Comparison of ENCODE assay signal across 8 mouse cellular contexts in genomic region chr11:61300716-61301392, GRCm38 (mm10). TPM values are rescaled to one million over a fixed set of nuclear protein-coding genes. Genes with fewer than 3 reads are reported as not detected.
A peak's percentile ranks its signal among the peaks of the same experiment; 100 is the strongest.
DNase-seq lines count a peak whose midpoint lies in the region; ATAC-seq lines count a peak whose summit lies in the region.

No protein-coding gene starts in this region.

- H3K36me3 ChIP-seq in midbrain, embryonic 11.5 days (ENCODE audit: control insufficient read depth, insufficient read depth, low read length): no peaks in the 10 kb centered on the region
- no peaks in the 10 kb centered on the region for H3K36me3 ChIP-seq in midbrain, embryonic 15.5 days (replicated peaks)
- no peaks in the 10 kb centered on the region for H3K36me3 ChIP-seq in heart, embryonic 12.5 days

- no peaks in the 10 kb centered on the region for H3K9me3 ChIP-seq in midbrain, embryonic 11.5 days (ENCODE audit: control insufficient read depth, low read length)
- no peaks in the 10 kb centered on the region for H3K9me3 ChIP-seq in midbrain, embryonic 15.5 days
- H3K9me3 ChIP-seq in heart, embryonic 12.5 days (replicated peaks): peaks cover 10% of the 10 kb centered on the region

- peak; percentile 40; the same call in 1 of the 2 replicates for ATAC-seq in midbrain, embryonic 11.5 days (ENCODE audit: low FRiP score)
- ATAC-seq in midbrain, embryonic 15.5 days (replicated peaks): no peak
- ATAC-seq in heart, embryonic 12.5 days (ENCODE audit: insufficient number of reproducible peaks, low FRiP score): peak; percentile 61; the same call in 1 of the 2 replicates

- H3K4me1 ChIP-seq in midbrain, embryonic 11.5 days (ENCODE audit: control insufficient read depth, insufficient read depth, low read length): peaks cover 6% of the 10 kb centered on the region
- no peaks in the 10 kb centered on the region for H3K4me1 ChIP-seq in midbrain, embryonic 15.5 days
- H3K4me1 ChIP-seq in heart, embryonic 12.5 days (replicated peaks): peaks cover 13% of the 10 kb centered on the region

- no peak overlapping the region for H3K4me3 ChIP-seq in midbrain, embryonic 11.5 days (ENCODE audit: low read depth, low read length)
- no peak overlapping the region for H3K4me3 ChIP-seq in midbrain, embryonic 15.5 days
- peak overlapping the region; percentile 20 for H3K4me3 ChIP-seq in heart, embryonic 12.5 days

- H3K4me2 ChIP-seq in midbrain, embryonic 11.5 days: peak overlapping the region; percentile 17; the same call in 1 of the 2 replicates
- H3K4me2 ChIP-seq in midbrain, embryonic 15.5 days: no peak overlapping the region
- H3K4me2 ChIP-seq in heart, embryonic 12.5 days: peak overlapping the region; percentile 54

- intact Hi-C loops in left cerebral cortex, postnatal 4 days (cut with DNase I): no loop called here

- no peak overlapping the region for H3K27ac ChIP-seq in midbrain, embryonic 11.5 days (ENCODE audit: low read depth, low read length)
- no peak overlapping the region for H3K27ac ChIP-seq in midbrain, embryonic 15.5 days
- H3K27ac ChIP-seq in heart, embryonic 12.5 days (ENCODE audit: poor library complexity, severe bottlenecking): no peak overlapping the region

- no peaks in the 10 kb centered on the region for H3K27me3 ChIP-seq in midbrain, embryonic 11.5 days (ENCODE audit: control insufficient read depth, insufficient read depth, low read length)
- no peaks in the 10 kb centered on the region for H3K27me3 ChIP-seq in midbrain, embryonic 15.5 days (replicated peaks)
- no peaks in the 10 kb centered on the region for H3K27me3 ChIP-seq in heart, embryonic 12.5 days (replicated peaks)

- no peak overlapping the region for H3K9ac ChIP-seq in midbrain, embryonic 11.5 days (ENCODE audit: low read length)
- H3K9ac ChIP-seq in midbrain, embryonic 15.5 days: no peak overlapping the region
- peak overlapping the region; percentile 15; the same call in 1 of the 2 replicates for H3K9ac ChIP-seq in heart, embryonic 12.5 days

- DNase-seq in midbrain, embryonic 11.5 days (ENCODE audit: low spot score, missing footprints): no peak
- peak; percentile 33 to 44 for DNase-seq in kidney, postnatal 4 days
- DNase-seq in retina, postnatal 1 day: peak; percentile 35
- DNase-seq in left cerebral cortex, postnatal 4 days: no peak
- no peak for DNase-seq in right cerebral cortex, postnatal 4 days
- no peak for DNase-seq in right cerebral cortex, adult 18-20 months

- 12% methylated on average over 14 of the region's 16 CpGs for WGBS in midbrain, embryonic 11.5 days
- WGBS in midbrain, embryonic 15.5 days: 21% methylated on average over 12 of the region's 16 CpGs
- WGBS in heart, embryonic 12.5 days: 22% methylated on average over 12 of the region's 16 CpGs

RNA-seq across cellular contexts. Expression of gene Aldh3a2, which starts 33.6 kb away (rescaled TPM):
- 26.0 and 27.2 TPM in 2 replicates for polyA plus RNA-seq in midbrain, embryonic 11.5 days (2014; fragmentation: Nextera tagmentation; extraction: Ambion mirVana)
- 27.0 and 27.3 TPM in 2 replicates for polyA plus RNA-seq in midbrain, embryonic 15.5 days (2015; fragmentation: Nextera tagmentation; extraction: Ambion mirVana)
- polyA plus RNA-seq in heart, embryonic 12.5 days (2016; fragmentation: Nextera tagmentation; extraction: Ambion mirVana): 32.0 and 33.1 TPM in 2 replicates
- 10 to 100 TPM; 40.0 to 42.3 TPM for total RNA-seq in left cerebral cortex, postnatal 4 days (2021)

RNA-seq across cellular contexts. Expression of gene Slc47a2, which starts 41.8 kb away (rescaled TPM):
- not detected in 2 replicates for polyA plus RNA-seq in midbrain, embryonic 11.5 days (2014; fragmentation: Nextera tagmentation; extraction: Ambion mirVana)
- not detected in 2 replicates for polyA plus RNA-seq in midbrain, embryonic 15.5 days (2015; fragmentation: Nextera tagmentation; extraction: Ambion mirVana)
- not detected in 2 replicates for polyA plus RNA-seq in heart, embryonic 12.5 days (2016; fragmentation: Nextera tagmentation; extraction: Ambion mirVana)
- total RNA-seq in left cerebral cortex, postnatal 4 days (2021): under 1 TPM; 0.20 to 0.28 TPM

Comparison
In these comparisons a context has a peak if more than half of its experiments do, and no peak if none do; other contexts are left out.
1. DNase-seq: peak in kidney, postnatal 4 days (2 of 2) and retina, postnatal 1 day (single experiment); none in midbrain, embryonic 11.5 days (single experiment), left cerebral cortex, postnatal 4 days (single experiment), right cerebral cortex, postnatal 4 days (single experiment) and right cerebral cortex, adult 18-20 months (single experiment).